Mouse (Mus musculus): Measurements from ENCODE around the gene Sept6. TPM values are rescaled to one million over a fixed set of nuclear protein-coding genes. Genes with fewer than 3 reads are reported as not detected.

Sept6 gene
- polyA plus RNA-seq, 1 experiment from 2014 or later, result 77.6 TPM

- H3K4me2 ChIP-seq, result no peak overlapping the region
- H3K27ac ChIP-seq, result no peak overlapping the region
- 0 out of 2 replicates have a peak, but pooled peaks cover 9% of the 10 kb centered on the region for H3K36me3 ChIP-seq (replicated peaks)
- no peak overlapping the region for H3K9ac ChIP-seq
- no peak overlapping the region for H3K4me3 ChIP-seq
- H3K9me3 ChIP-seq, result no peaks in the 10 kb centered on the region
- no peak for ATAC-seq (replicated peaks)
- no peaks in the 10 kb centered on the region for H3K4me1 ChIP-seq
- H3K27me3 ChIP-seq (replicated peaks), result no peaks in the 10 kb centered on the region
- 89% methylated on average over 3 of the region's 3 CpGs for WGBS
Observed at GRCm38 (mm10) chrX:36941106-36941505, 50.5 kb downstream of the Sept6 start.

GRCm38 (mm10) chrX:36939806-36940413, 51.7 kb downstream of the Sept6 start:
- Histone ChIP-seq H3K4me2 (no peak overlapping the region), H3K36me3 (replicated peaks) (0 out of 2 replicates have a peak, but pooled peaks cover 7% of the 10 kb centered on the region), H3K4me1 (no peaks in the 10 kb centered on the region), H3K9me3 (no peaks in the 10 kb centered on the region), H3K27ac (no peak overlapping the region), H3K4me3 (no peak overlapping the region), H3K9ac (no peak overlapping the region), H3K27me3 (replicated peaks) (no peaks in the 10 kb centered on the region)
- no peak for ATAC-seq (replicated peaks)
- 75% methylated on average over 4 of the region's 4 CpGs for WGBS

- no peaks in the 10 kb centered on the region for H3K36me3 ChIP-seq (replicated peaks)
- no peak overlapping the region for H3K4me2 ChIP-seq
- 76% methylated on average over 7 of the region's 7 CpGs for WGBS
- no peak overlapping the region for H3K9ac ChIP-seq
- H3K27me3 ChIP-seq (replicated peaks), result no peaks in the 10 kb centered on the region
- H3K4me1 ChIP-seq, result no peaks in the 10 kb centered on the region
- no peak overlapping the region for H3K27ac ChIP-seq
- ATAC-seq (replicated peaks), result no peak
- H3K9me3 ChIP-seq, result no peaks in the 10 kb centered on the region
- H3K4me3 ChIP-seq, result no peak overlapping the region
Observed at GRCm38 (mm10) chrX:36935326-36935966, 56.1 kb downstream of the Sept6 start.

GRCm38 (mm10) chrX:36930574-36930973, 61.0 kb downstream of the Sept6 start:
- H3K36me3 ChIP-seq (replicated peaks), result no peaks in the 10 kb centered on the region
- 32% methylated on average over 1 of the region's 1 CpGs for WGBS
- ATAC-seq (replicated peaks), result no peak

GRCm38 (mm10) chrX:36929694-36930093, 61.9 kb downstream of the Sept6 start:
- Histone ChIP-seq H3K9me3 (no peaks in the 10 kb centered on the region), H3K4me1 (no peaks in the 10 kb centered on the region), H3K36me3 (replicated peaks) (no peaks in the 10 kb centered on the region), H3K27me3 (replicated peaks) (no peaks in the 10 kb centered on the region), H3K4me2 (no peak overlapping the region), H3K9ac (no peak overlapping the region), H3K4me3 (no peak overlapping the region), H3K27ac (no peak overlapping the region)
- ATAC-seq (replicated peaks), result no peak
- 76% methylated on average over 4 of the region's 4 CpGs for WGBS

More at GRCm38 (mm10) chrX:36930574-36930973, 61.0 kb downstream of the Sept6 start:
- H3K27ac ChIP-seq, result no peak overlapping the region
- no peak overlapping the region for H3K4me3 ChIP-seq
- no peak overlapping the region for H3K9ac ChIP-seq
- no peaks in the 10 kb centered on the region for H3K4me1 ChIP-seq
- H3K9me3 ChIP-seq, result no peaks in the 10 kb centered on the region
- no peak overlapping the region for H3K4me2 ChIP-seq
- H3K27me3 ChIP-seq (replicated peaks), result no peaks in the 10 kb centered on the region

GRCm38 (mm10) chrX:36928791-36929190, 62.8 kb downstream of the Sept6 start:
- Histone ChIP-seq H3K27ac (no peak overlapping the region), H3K4me1 (no peaks in the 10 kb centered on the region), H3K27me3 (replicated peaks) (no peaks in the 10 kb centered on the region), H3K4me2 (no peak overlapping the region), H3K9ac (no peak overlapping the region), H3K36me3 (replicated peaks) (no peaks in the 10 kb centered on the region), H3K9me3 (no peaks in the 10 kb centered on the region), H3K4me3 (no peak overlapping the region)
- no peak for ATAC-seq (replicated peaks)
- 83% methylated on average over 4 of the region's 4 CpGs for WGBS

- no peak overlapping the region for H3K27ac ChIP-seq
- 89% methylated on average over 4 of the region's 4 CpGs for WGBS
- no peak overlapping the region for H3K4me3 ChIP-seq
- H3K9ac ChIP-seq, result no peak overlapping the region
- no peaks in the 10 kb centered on the region for H3K27me3 ChIP-seq (replicated peaks)
- no peak for ATAC-seq (replicated peaks)
- 0 out of 2 replicates have a peak, but pooled peaks cover 2% of the 10 kb centered on the region for H3K36me3 ChIP-seq (replicated peaks)
- H3K4me1 ChIP-seq, result no peaks in the 10 kb centered on the region
- H3K4me2 ChIP-seq, result no peak overlapping the region
- H3K9me3 ChIP-seq, result no peaks in the 10 kb centered on the region
Observed at GRCm38 (mm10) chrX:36921346-36921745, 70.2 kb downstream of the Sept6 start.

- Histone ChIP-seq H3K4me3 (no peak overlapping the region), H3K9me3 (no peaks in the 10 kb centered on the region), H3K4me2 (no peak overlapping the region), H3K27me3 (replicated peaks) (no peaks in the 10 kb centered on the region), H3K4me1 (no peaks in the 10 kb centered on the region), H3K27ac (no peak overlapping the region), H3K36me3 (replicated peaks) (0 out of 2 replicates have a peak, but pooled peaks cover 2% of the 10 kb centered on the region), H3K9ac (no peak overlapping the region)
- WGBS, result 88% methylated on average over 1 of the region's 1 CpGs
- ATAC-seq (replicated peaks), result no peak
Observed at GRCm38 (mm10) chrX:36917749-36918148, 73.8 kb downstream of the Sept6 start.

GRCm38 (mm10) chrX:36911343-36911742, 80.3 kb downstream of the Sept6 start:
- no peak for ATAC-seq (replicated peaks)
- 47% methylated on average over 12 of the region's 12 CpGs for WGBS
- no peaks in the 10 kb centered on the region for H3K4me1 ChIP-seq

GRCm38 (mm10) chrX:36906539-36906938, 85.1 kb downstream of the Sept6 start:
- no peaks in the 10 kb centered on the region for H3K4me1 ChIP-seq
- no peak overlapping the region for H3K4me2 ChIP-seq
- no peak for ATAC-seq (replicated peaks)
- 30% methylated on average over 5 of the region's 5 CpGs for WGBS
- H3K27ac ChIP-seq, result no peak overlapping the region
- no peaks in the 10 kb centered on the region for H3K27me3 ChIP-seq (replicated peaks)
- H3K9ac ChIP-seq, result no peak overlapping the region
- H3K9me3 ChIP-seq, result no peaks in the 10 kb centered on the region
- no peak overlapping the region for H3K4me3 ChIP-seq
- H3K36me3 ChIP-seq (replicated peaks), result no peaks in the 10 kb centered on the region

More at GRCm38 (mm10) chrX:36911343-36911742, 80.3 kb downstream of the Sept6 start:
- H3K36me3 ChIP-seq (replicated peaks), result no peaks in the 10 kb centered on the region
- no peak overlapping the region for H3K4me2 ChIP-seq
- no peak overlapping the region for H3K27ac ChIP-seq
- H3K9me3 ChIP-seq, result no peaks in the 10 kb centered on the region
- no peak overlapping the region for H3K4me3 ChIP-seq
- no peak overlapping the region for H3K9ac ChIP-seq
- no peaks in the 10 kb centered on the region for H3K27me3 ChIP-seq (replicated peaks)

- no peaks in the 10 kb centered on the region for H3K9me3 ChIP-seq
- ATAC-seq (replicated peaks), result peak; percentile 95
- peak overlapping the region; percentile 69 for H3K9ac ChIP-seq
- H3K4me2 ChIP-seq, result peak overlapping the region; percentile 48
- peaks cover 6% of the 10 kb centered on the region; the same call in 1 of the 2 replicates for H3K4me1 ChIP-seq
- H3K27me3 ChIP-seq (replicated peaks), result no peaks in the 10 kb centered on the region
- WGBS, result 25% methylated on average over 32 of the region's 32 CpGs
- peak overlapping the region; percentile 88 for H3K27ac ChIP-seq
- H3K4me3 ChIP-seq, result peak overlapping the region; percentile 57
- no peaks in the 10 kb centered on the region for H3K36me3 ChIP-seq (replicated peaks)
Observed at GRCm38 (mm10) chrX:36903115-36903768, 88.4 kb downstream of the Sept6 start.

- Histone ChIP-seq H3K4me3 (peak within 1 kb of the TSS; percentile 57), H3K4me2 (peak within 1 kb of the TSS; percentile 48), H3K9me3 (no peaks in the 10 kb centered on the region), H3K9ac (peak within 1 kb of the TSS; percentile 69), H3K27me3 (replicated peaks) (no peaks in the 10 kb centered on the region), H3K27ac (peak within 1 kb of the TSS; percentile 88), H3K36me3 (replicated peaks) (no peaks in the 10 kb centered on the region), H3K4me1 (peaks cover 6% of the 10 kb centered on the region; the same call in 1 of the 2 replicates)
- peak; percentile 83 for ATAC-seq (replicated peaks)
- 22% methylated on average over 39 of the region's 47 CpGs for WGBS
Observed at GRCm38 (mm10) chrX:36902321-36903114, 89.1 kb downstream of the Sept6 start, which contains the start of gene Nkrf. TSS of gene Nkrf (minus strand) at chrX:36902899.
